In genomic region chr2:149923561-149923960, GRCm38 (mm10) we compare ENCODE assay signal across 16 mouse cellular contexts.
"Had no signal": no experiment of that assay in that cellular context is flagged by ENCODE, and none has a peak within 500 bp of the region (broad histone marks: within the 10 kb centered on the region; RNA-seq: fewer than 3 reads in every experiment).

No protein-coding gene starts in this region.

- ATAC-seq: lung, postnatal 0 days had no signal

- H3K9ac ChIP-seq: liver, embryonic 15.5 days; neural tube, embryonic 15.5 days had no signal

- H3K27me3 ChIP-seq: liver, embryonic 15.5 days; neural tube, embryonic 15.5 days had no signal

- DNase-seq: kidney, adult 2 months; kidney, postnatal 25 days; lung, adult 2 months; lung, postnatal 36 days; midbrain, embryonic 14.5 days; right cerebral cortex, adult 18-20 months; right cerebral cortex, postnatal 25 days; thymus, postnatal 36 days had no signal

- H3K27ac ChIP-seq: left cerebral cortex, adult 2 months; limb, embryonic 10.5 days; liver, embryonic 15.5 days; midbrain, embryonic 10.5 days; neural tube, embryonic 15.5 days had no signal

- H3K9me3 ChIP-seq: limb, embryonic 10.5 days; liver, embryonic 15.5 days; midbrain, embryonic 10.5 days; neural tube, embryonic 15.5 days had no signal

- H3K4me2 ChIP-seq: liver, embryonic 11.5 days; liver, embryonic 15.5 days; neural tube, embryonic 15.5 days had no signal

- H3K4me3 ChIP-seq: left cerebral cortex, adult 2 months; limb, embryonic 10.5 days; liver, embryonic 15.5 days; midbrain, embryonic 10.5 days; myocyte; neural tube, embryonic 15.5 days had no signal

- H3K4me1 ChIP-seq: limb, embryonic 10.5 days; liver, embryonic 15.5 days; midbrain, embryonic 10.5 days; neural tube, embryonic 15.5 days had no signal

- H3K36me3 ChIP-seq: limb, embryonic 10.5 days; liver, embryonic 15.5 days; midbrain, embryonic 10.5 days; neural tube, embryonic 15.5 days had no signal
